Mouse (Mus musculus) left cerebral cortex, adult 2 months (tissue): ENCODE data around the gene Cysrt1. TPM values are rescaled to one million over a fixed set of nuclear protein-coding genes. Genes with fewer than 3 reads are reported as not detected.
A peak's percentile ranks its signal among the peaks of the same experiment; 100 is the strongest.

Experiments used
- DNase-seq, 2 experiments: peaks; one replicate each; pipeline ENCODE4 v3.0.0; 2021 to 2022; ENCODE audit warnings: low spot score in 2 of 2, mixed read lengths in 1 of 2; ENCODE audit errors: extremely low spot score in 1 of 2
- H3K27ac ChIP-seq: fragments of 200-600 bp; 2 replicates; pipeline ENCODE4 v1.8.1; 2022
- H3K4me3 ChIP-seq: fragments of 200-600 bp; 2 replicates; pipeline ENCODE4 v1.8.1; 2022
- CTCF ChIP-seq: fragments of 200-600 bp; IDR thresholded peaks from 2 replicates; pipeline ENCODE4 v1.8.1; 2022; ENCODE audit warnings: antibody characterized with exemption, mild to moderate bottlenecking, moderate library complexity
- intact Hi-C: fragments of 180-260 bp; cut with DNase I; formaldehyde crosslinking; loops from one replicate; pipeline ENCODE4 v1.15.1; 2025
- total RNA-seq, 2 experiments: library from RNA; stranded (reverse); gene quantifications; 2 replicates each; pipeline ENCODE4 v1.2.3; 2021

Cysrt1 gene
- total RNA-seq, 2 experiments from 2014 or later: not detected

- H3K27ac ChIP-seq: no peak overlapping the region
- peak; percentile 73 for DNase-seq
- peak; percentile 84 for TF ChIP-seq CTCF
- intact Hi-C loops: loop anchor here (1.0 kb wide), 1 partner anchor 49 kb away; no protein-coding TSS in a partner anchor
- H3K4me3 ChIP-seq: no peak overlapping the region
Measured at GRCm38 (mm10) chr2:25278928-25279882, 37.0 kb upstream of the Cysrt1 start.

- DNase-seq: no peak
- TF ChIP-seq CTCF: no peak
- intact Hi-C loops: loop anchor here (2.0 kb wide), 1 partner anchor 60 kb away; the partner anchor contains the start of gene Man1b1
- Histone ChIP-seq H3K27ac (peak overlapping the region; percentile 89), H3K4me3 (peak overlapping the region; percentile 91)
Measured at GRCm38 (mm10) chr2:25273010-25273409, 30.8 kb upstream of the Cysrt1 start.

GRCm38 (mm10) chr2:25272515-25272914, 30.3 kb upstream of the Cysrt1 start:
- TF ChIP-seq CTCF: no peak
- Histone ChIP-seq H3K27ac (peak overlapping the region; percentile 89), H3K4me3 (peak overlapping the region; percentile 91)
- intact Hi-C loops: loop anchor here (1.0 to 2.0 kb wide), 2 partner anchors 17 to 60 kb away; partner anchors contain the start of genes Man1b1 and Tmem203
- no peak for DNase-seq

- peak; percentile 33 for TF ChIP-seq CTCF
Measured at GRCm38 (mm10) chr2:25271827-25272511, 29.7 kb upstream of the Cysrt1 start, which contains the start of the genes Ssna1 and Anapc2. TSS of gene Ssna1 (minus strand) at chr2:25272438. TSS of gene Anapc2 (plus strand) at chr2:25272478.

GRCm38 (mm10) chr2:25267746-25268309, 25.6 kb upstream of the Cysrt1 start:
- no peak for DNase-seq
- no peak for TF ChIP-seq CTCF
- Histone ChIP-seq H3K4me3 (no peak overlapping the region), H3K27ac (peak overlapping the region; percentile 85)
- intact Hi-C loops: no loop called here

More at GRCm38 (mm10) chr2:25271827-25272511, 29.7 kb upstream of the Cysrt1 start, which contains the start of the genes Ssna1 and Anapc2:
- intact Hi-C loops: loop anchor here (1.0 to 2.0 kb wide), 2 partner anchors 17 to 61 kb away; partner anchors contain the start of genes Man1b1 and Tmem203
- Histone ChIP-seq H3K27ac (peak within 1 kb of the TSS; percentile 89), H3K4me3 (peak within 1 kb of the TSS; percentile 91)
- DNase-seq: peak; percentile 98 to 99

- peak overlapping the region; percentile 85 for H3K27ac ChIP-seq
- no peak for DNase-seq
- no peak overlapping the region for H3K4me3 ChIP-seq
- intact Hi-C loops: no loop called here
- TF ChIP-seq CTCF: no peak
Measured at GRCm38 (mm10) chr2:25267241-25267640, 25.0 kb upstream of the Cysrt1 start.

GRCm38 (mm10) chr2:25266720-25267119, 24.5 kb upstream of the Cysrt1 start:
- Histone ChIP-seq H3K27ac (peak overlapping the region; percentile 85), H3K4me3 (peak overlapping the region; percentile 86)
- intact Hi-C loops: no loop called here
- TF ChIP-seq CTCF: no peak
- peak in 1 of 2 experiments; percentile 28 for DNase-seq

- Histone ChIP-seq H3K4me3 (peak overlapping the region; percentile 86), H3K27ac (peak overlapping the region; percentile 85)
- no peak for TF ChIP-seq CTCF
- DNase-seq: peak in 1 of 2 experiments; percentile 13
- intact Hi-C loops: no loop called here
Measured at GRCm38 (mm10) chr2:25265897-25266656, 23.8 kb upstream of the Cysrt1 start.

GRCm38 (mm10) chr2:25264851-25265250, 22.6 kb upstream of the Cysrt1 start:
- peak overlapping the region; percentile 85 for H3K27ac ChIP-seq
- H3K4me3 ChIP-seq: peak overlapping the region; percentile 86
- DNase-seq: peak in 1 of 2 experiments; percentile 11
- no peak for TF ChIP-seq CTCF
- intact Hi-C loops: no loop called here

- no peak for TF ChIP-seq CTCF
- no peak for DNase-seq
- Histone ChIP-seq H3K4me3 (peak overlapping the region; percentile 86), H3K27ac (peak overlapping the region; percentile 85)
- intact Hi-C loops: no loop called here
Measured at GRCm38 (mm10) chr2:25264286-25264660, 22.0 kb upstream of the Cysrt1 start.
